Mouse (Mus musculus): ENCODE results near the gene BC030867. TPM values are rescaled to one million over a fixed set of nuclear protein-coding genes. Genes with fewer than 3 reads are reported as not detected.
A peak's percentile ranks its signal among the peaks of the same experiment; 100 is the strongest.
"Not testable (repeated sequence)": the region's sequence is repeated elsewhere in the genome, so short reads cannot be mapped to it uniquely, and the experiment has no call there.

BC030867 gene
- total RNA-seq, 2 experiments from 2014 or later, result 0.22 to 0.28 TPM

- DNase-seq, result no peak
Measured at GRCm38 (mm10) chr11:102249351-102250090, 839 bp downstream of the BC030867 start.

- no peak for DNase-seq
Measured at GRCm38 (mm10) chr11:102257514-102257913, 8.8 kb downstream of the BC030867 start.

- no peak for DNase-seq
Measured at GRCm38 (mm10) chr11:102258095-102258494, 9.4 kb downstream of the BC030867 start.

GRCm38 (mm10) chr11:102258521-102258920 lies 9.8 kb downstream of the BC030867 start:
- DNase-seq, result no peak

- DNase-seq, result no peak
Measured at GRCm38 (mm10) chr11:102263211-102263610, 14.5 kb downstream of the BC030867 start.

GRCm38 (mm10) chr11:102265816-102266215 lies 17.1 kb downstream of the BC030867 start:
- DNase-seq, result no peak

- DNase-seq, result no peak
Measured at GRCm38 (mm10) chr11:102266631-102267355, 18.1 kb downstream of the BC030867 start.

GRCm38 (mm10) chr11:102267480-102267879 lies 18.8 kb downstream of the BC030867 start:
- peak; percentile 81 to 84 for DNase-seq

GRCm38 (mm10) chr11:102268520-102269244 lies 20.0 kb downstream of the BC030867 start, which contains the start of gene Asb16:
Asb16 (plus strand) TSS chr11:102268743.
- DNase-seq, result no peak

- no peak for DNase-seq
Measured at GRCm38 (mm10) chr11:102276411-102276915, 27.8 kb downstream of the BC030867 start.

- no peak for DNase-seq
Measured at GRCm38 (mm10) chr11:102277754-102278153, 29.1 kb downstream of the BC030867 start.

- DNase-seq, result no peak
Measured at GRCm38 (mm10) chr11:102279595-102279994, 30.9 kb downstream of the BC030867 start.

GRCm38 (mm10) chr11:102280267-102280666 lies 31.6 kb downstream of the BC030867 start:
- DNase-seq, result not testable (repeated sequence)

GRCm38 (mm10) chr11:102283922-102284321 lies 35.2 kb downstream of the BC030867 start:
- no peak for DNase-seq

GRCm38 (mm10) chr11:102284501-102285094 lies 35.9 kb downstream of the BC030867 start, which contains the start of gene Tmub2:
Tmub2 (plus strand) TSS chr11:102284931.
- peak; percentile 98 for DNase-seq

- DNase-seq, result no peak
Measured at GRCm38 (mm10) chr11:102285095-102285834, 36.6 kb downstream of the BC030867 start.

- DNase-seq, result no peak
Measured at GRCm38 (mm10) chr11:102287485-102287884, 38.8 kb downstream of the BC030867 start.

- DNase-seq, result no peak
Measured at GRCm38 (mm10) chr11:102288027-102288804, 39.5 kb downstream of the BC030867 start.

GRCm38 (mm10) chr11:102288913-102289312 lies 40.2 kb downstream of the BC030867 start:
- DNase-seq, result no peak

GRCm38 (mm10) chr11:102289511-102290100 lies 40.9 kb downstream of the BC030867 start:
- no peak for DNase-seq
